ENCODE assay signal across 8 mouse cellular contexts in the genomic region with DNA sequence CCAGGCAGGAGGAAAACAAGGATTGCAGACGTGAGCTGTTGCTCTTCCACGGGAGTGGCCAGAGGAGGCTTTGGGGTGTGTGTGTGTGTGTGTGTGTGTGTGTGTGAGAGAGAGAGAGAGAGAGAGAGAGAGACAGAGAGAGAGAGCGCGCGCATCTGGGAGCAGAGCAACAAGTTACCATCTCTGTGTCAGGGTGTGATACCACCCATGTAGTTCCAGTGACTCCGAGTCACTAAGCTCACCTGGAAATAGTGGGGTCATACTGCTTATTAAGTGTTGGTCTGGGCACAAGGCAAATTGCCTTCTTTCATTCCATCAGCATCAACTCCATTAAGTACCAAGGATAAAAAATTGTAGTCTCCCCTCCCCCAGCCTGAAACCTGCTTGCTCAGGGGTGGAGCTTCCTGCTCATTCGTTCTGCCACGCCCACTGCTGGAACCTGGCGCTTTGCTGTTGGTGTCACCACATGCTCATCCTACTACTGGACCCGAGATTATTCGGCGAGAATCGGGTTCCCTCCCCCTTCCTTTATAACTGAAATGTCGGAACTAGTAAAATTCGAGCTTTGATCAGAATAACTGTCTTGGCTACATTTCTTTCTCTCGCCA.
DNase-seq lines count a peak whose midpoint lies in the region; ATAC-seq and TF ChIP-seq lines count a peak whose summit lies in the region.
"Not testable (repeated sequence)": the region's sequence is repeated elsewhere in the genome, so short reads cannot be mapped to it uniquely, and the experiment has no call there.

No protein-coding gene starts in this region.

- H3K9me3 ChIP-seq in embryonic facial prominence, embryonic 11.5 days (replicated peaks; ENCODE audit: control insufficient read depth, low read length); hindbrain, embryonic 16.5 days (ENCODE audit: control insufficient read depth, low read length); limb, embryonic 11.5 days (ENCODE audit: control insufficient read depth, low read length); lung, embryonic 14.5 days (ENCODE audit: low read depth, low read length); neural tube, embryonic 11.5 days (ENCODE audit: control insufficient read depth, low read length): not testable (repeated sequence)

- not testable (repeated sequence) for TF ChIP-seq CTCF in lung, embryonic 14.5 days (IDR thresholded peaks at IDR 0.05; ENCODE audit: low read depth); thymus, adult 2 months (IDR thresholded peaks at IDR 0.05; ENCODE audit: borderline replicate concordance, control insufficient read depth, extremely low read depth, insufficient read depth, low read length, poor library complexity)

- H3K36me3 ChIP-seq in embryonic facial prominence, embryonic 11.5 days (replicated peaks; ENCODE audit: control insufficient read depth, insufficient read depth, low read depth, low read length); hindbrain, embryonic 16.5 days (ENCODE audit: control insufficient read depth, insufficient read depth, low read length); limb, embryonic 11.5 days (ENCODE audit: control insufficient read depth, insufficient read depth, low read length); lung, embryonic 14.5 days (ENCODE audit: insufficient read depth); neural tube, embryonic 11.5 days (ENCODE audit: control insufficient read depth, insufficient read depth, low read length); thymus, adult 2 months (ENCODE audit: control insufficient read depth, insufficient read depth, low read length): not testable (repeated sequence)

- H3K4me3 ChIP-seq in embryonic facial prominence, embryonic 11.5 days (ENCODE audit: low read depth, low read length); limb, embryonic 11.5 days (ENCODE audit: low read depth, low read length); lung, embryonic 14.5 days (ENCODE audit: low read depth, low read length); neural tube, embryonic 11.5 days (ENCODE audit: low read depth, low read length); thymus, adult 2 months (ENCODE audit: control insufficient read depth, insufficient read depth, low read length): not testable (repeated sequence)
- peak overlapping the region; percentile 35 for H3K4me3 ChIP-seq in hindbrain, embryonic 16.5 days (ENCODE audit: low read length)

- not testable (repeated sequence) for H3K27me3 ChIP-seq in embryonic facial prominence, embryonic 11.5 days (ENCODE audit: control insufficient read depth, insufficient read depth, low read length); hindbrain, embryonic 16.5 days (replicated peaks; ENCODE audit: control insufficient read depth, insufficient read depth, low read length); limb, embryonic 11.5 days (ENCODE audit: control insufficient read depth, insufficient read depth, low read length); lung, embryonic 14.5 days (ENCODE audit: insufficient read depth, low read length); neural tube, embryonic 11.5 days (ENCODE audit: control insufficient read depth, insufficient read depth, low read length); thymus, adult 2 months (ENCODE audit: control insufficient read depth, insufficient read depth, low read length)

- TF ChIP-seq POLR2A in thymus, adult 2 months (IDR thresholded peaks at IDR 0.05; ENCODE audit: control insufficient read depth, extremely low read depth, insufficient read depth, low read length, poor library complexity): not testable (repeated sequence)

- peak; percentile 59 for DNase-seq in ES-CJ7 (ENCODE audit: low read depth, low spot score)
- DNase-seq in embryonic facial prominence, embryonic 11.5 days (ENCODE audit: low spot score); limb, embryonic 11.5 days (ENCODE audit: low spot score); neural tube, embryonic 11.5 days (ENCODE audit: low spot score): not testable (repeated sequence)
- peak; percentile 76 for DNase-seq in heart, adult 11 months
- peak; percentile 36 for DNase-seq in lung, embryonic 14.5 days
- DNase-seq in thymus, adult 2 months: peak; percentile 42

- not testable (repeated sequence) for H3K9ac ChIP-seq in embryonic facial prominence, embryonic 11.5 days (replicated peaks; ENCODE audit: low read length); hindbrain, embryonic 16.5 days (ENCODE audit: low read depth, low read length); limb, embryonic 11.5 days (ENCODE audit: low read length); lung, embryonic 14.5 days; neural tube, embryonic 11.5 days (ENCODE audit: low read length)

- WGBS in embryonic facial prominence, embryonic 11.5 days: 13% methylated on average over 16 of the region's 16 CpGs
- 18% methylated on average over 16 of the region's 16 CpGs for WGBS in hindbrain, embryonic 16.5 days
- 19% methylated on average over 16 of the region's 16 CpGs for WGBS in limb, embryonic 11.5 days
- 20% methylated on average over 16 of the region's 16 CpGs for WGBS in lung, embryonic 14.5 days
- WGBS in neural tube, embryonic 11.5 days: 17% methylated on average over 16 of the region's 16 CpGs
- WGBS in thymus, adult 2 months: 28% methylated on average over 16 of the region's 16 CpGs

- not testable (repeated sequence) for H3K27ac ChIP-seq in embryonic facial prominence, embryonic 11.5 days (replicated peaks; ENCODE audit: low read depth, low read length); hindbrain, embryonic 16.5 days (ENCODE audit: low read depth, low read length); limb, embryonic 11.5 days (replicated peaks; ENCODE audit: low read depth, low read length); lung, embryonic 14.5 days (ENCODE audit: low read depth); neural tube, embryonic 11.5 days (ENCODE audit: low read depth, low read length)
- peak overlapping the region; percentile 80 for H3K27ac ChIP-seq in thymus, adult 2 months (ENCODE audit: control insufficient read depth, insufficient read depth, low read length)

- H3K4me1 ChIP-seq in embryonic facial prominence, embryonic 11.5 days (ENCODE audit: control insufficient read depth, insufficient read depth, low read length); lung, embryonic 14.5 days (ENCODE audit: insufficient read depth); neural tube, embryonic 11.5 days (ENCODE audit: control insufficient read depth, insufficient read depth, low read length): not testable (repeated sequence)
- peaks cover 13% of the 10 kb centered on the region for H3K4me1 ChIP-seq in hindbrain, embryonic 16.5 days (ENCODE audit: control insufficient read depth, insufficient read depth, low read depth, low read length)
- H3K4me1 ChIP-seq in limb, embryonic 11.5 days (ENCODE audit: control insufficient read depth, insufficient read depth, low read length): peaks cover 23% of the 10 kb centered on the region
- H3K4me1 ChIP-seq in thymus, adult 2 months (replicated peaks; ENCODE audit: control insufficient read depth, insufficient read depth, low read length): peaks cover 60% of the 10 kb centered on the region

- not testable (repeated sequence) for ATAC-seq in embryonic facial prominence, embryonic 11.5 days (replicated peaks; ENCODE audit: insufficient number of reproducible peaks, low FRiP score, low TSS enrichment, low read depth); limb, embryonic 11.5 days (ENCODE audit: insufficient number of reproducible peaks, low FRiP score, low TSS enrichment, low read depth); lung, embryonic 14.5 days (ENCODE audit: insufficient read depth); neural tube, embryonic 11.5 days (ENCODE audit: insufficient read depth, low FRiP score, low TSS enrichment)
- peak; percentile 70 for ATAC-seq in hindbrain, embryonic 16.5 days

- H3K4me2 ChIP-seq in embryonic facial prominence, embryonic 11.5 days (ENCODE audit: low read depth, low read length): peak overlapping the region; percentile 23; the same call in 1 of the 2 replicates
- peak overlapping the region; percentile 67 for H3K4me2 ChIP-seq in hindbrain, embryonic 16.5 days (ENCODE audit: low read length)
- H3K4me2 ChIP-seq in limb, embryonic 11.5 days (ENCODE audit: low read depth, severe bottlenecking): 0 out of 2 replicates have a peak overlapping the region, but pooled peaks have one; percentile 7
- H3K4me2 ChIP-seq in lung, embryonic 14.5 days: peak overlapping the region; percentile 38
- H3K4me2 ChIP-seq in neural tube, embryonic 11.5 days (ENCODE audit: low read depth): peak overlapping the region; percentile 4; the same call in 1 of the 2 replicates

Comparison
In these comparisons a context has a peak if more than half of its experiments do, and no peak if none do; other contexts are left out.
1. H3K4me2 ChIP-seq: peak in every context shown above with its lines; median percentile 67 in hindbrain, embryonic 16.5 days; 38 in lung, embryonic 14.5 days; 23 in embryonic facial prominence, embryonic 11.5 days; 7 in limb, embryonic 11.5 days; 4 in neural tube, embryonic 11.5 days.